Mouse (Mus musculus) c-Kit-positive CD71-positive TER-119-negative erythroid progenitor cells, embryonic 14.5 days (primary cell): Measurements from ENCODE around the gene Fam20b.
"Not testable (repeated sequence)": the region's sequence is repeated elsewhere in the genome, so short reads cannot be mapped to it uniquely, and the experiment has no call there.

Source experiments
- DNase-seq: peaks from one replicate; pipeline ENCODE4 v3.0.0-alpha.2; 2013; ENCODE audit warnings: low read depth

Gene Fam20b

GRCm38 (mm10) chr1:156671921-156672320 lies 47.0 kb downstream of the Fam20b start:
- DNase-seq, result no peak

- no peak for DNase-seq
Measured at GRCm38 (mm10) chr1:156669208-156669983, 49.5 kb downstream of the Fam20b start.

GRCm38 (mm10) chr1:156668602-156669001 lies 50.3 kb downstream of the Fam20b start:
- no peak for DNase-seq

- DNase-seq, result peak; percentile 25
Measured at GRCm38 (mm10) chr1:156667141-156667926, 51.6 kb downstream of the Fam20b start.

- no peak for DNase-seq
Measured at GRCm38 (mm10) chr1:156665777-156666176, 53.1 kb downstream of the Fam20b start.

GRCm38 (mm10) chr1:156660660-156661236 lies 58.1 kb downstream of the Fam20b start:
- DNase-seq, result not testable (repeated sequence)

GRCm38 (mm10) chr1:156659906-156660659 lies 58.8 kb downstream of the Fam20b start:
- DNase-seq, result no peak

- DNase-seq, result no peak
Measured at GRCm38 (mm10) chr1:156658676-156659075, 60.2 kb downstream of the Fam20b start.

- no peak for DNase-seq
Measured at GRCm38 (mm10) chr1:156657523-156657922, 61.4 kb downstream of the Fam20b start.

- no peak for DNase-seq
Measured at GRCm38 (mm10) chr1:156654735-156655530, 64.0 kb downstream of the Fam20b start.

GRCm38 (mm10) chr1:156652189-156652822 lies 66.6 kb downstream of the Fam20b start:
- no peak for DNase-seq

- DNase-seq, result no peak
Measured at GRCm38 (mm10) chr1:156650631-156651030, 68.3 kb downstream of the Fam20b start.

- DNase-seq, result no peak
Measured at GRCm38 (mm10) chr1:156648705-156649104, 70.2 kb downstream of the Fam20b start.

GRCm38 (mm10) chr1:156645971-156646370 lies 72.9 kb downstream of the Fam20b start:
- no peak for DNase-seq

GRCm38 (mm10) chr1:156644780-156645523 lies 73.9 kb downstream of the Fam20b start:
- no peak for DNase-seq

- DNase-seq, result no peak
Measured at GRCm38 (mm10) chr1:156644061-156644460, 74.8 kb downstream of the Fam20b start.

GRCm38 (mm10) chr1:156642813-156643212 lies 76.1 kb downstream of the Fam20b start:
- DNase-seq, result no peak

- no peak for DNase-seq
Measured at GRCm38 (mm10) chr1:156641808-156642207, 77.1 kb downstream of the Fam20b start.

GRCm38 (mm10) chr1:156640577-156640976 lies 78.3 kb downstream of the Fam20b start:
- DNase-seq, result no peak

GRCm38 (mm10) chr1:156639455-156639854 lies 79.4 kb downstream of the Fam20b start:
- no peak for DNase-seq
